Mouse (Mus musculus) gastrocnemius, postnatal 14 days (tissue): ENCODE measurements around the gene Trabd. TPM values are rescaled to one million over a fixed set of nuclear protein-coding genes. Genes with fewer than 3 reads are reported as not detected.
A peak's percentile ranks its signal among the peaks of the same experiment; 100 is the strongest.

Experiments used
- DNase-seq: peaks from one replicate; pipeline ENCODE4 v3.0.0; 2021; ENCODE audit warnings: mixed read lengths
- intact Hi-C: fragments of 180-260 bp; cut with DNase I; formaldehyde crosslinking; loops from one replicate; pipeline ENCODE4 v1.15.1; 2025; ENCODE audit warnings: low total_unique reads
- total RNA-seq, 2 experiments: library from RNA; stranded (reverse); gene quantifications; 2 replicates each; pipeline ENCODE4 v1.2.3; 2021

Trabd gene
- total RNA-seq, 2 experiments from 2014 or later = 20.4 to 23.6 TPM

- peak; percentile 94 for DNase-seq
- intact Hi-C loops = no loop called here
Observed at GRCm38 (mm10) chr15:89122649-89123366, 47.9 kb downstream of the Trabd start, which contains the start of gene Tubgcp6. Gene Tubgcp6 (minus strand): TSS chr15:89123112.

DNA sequence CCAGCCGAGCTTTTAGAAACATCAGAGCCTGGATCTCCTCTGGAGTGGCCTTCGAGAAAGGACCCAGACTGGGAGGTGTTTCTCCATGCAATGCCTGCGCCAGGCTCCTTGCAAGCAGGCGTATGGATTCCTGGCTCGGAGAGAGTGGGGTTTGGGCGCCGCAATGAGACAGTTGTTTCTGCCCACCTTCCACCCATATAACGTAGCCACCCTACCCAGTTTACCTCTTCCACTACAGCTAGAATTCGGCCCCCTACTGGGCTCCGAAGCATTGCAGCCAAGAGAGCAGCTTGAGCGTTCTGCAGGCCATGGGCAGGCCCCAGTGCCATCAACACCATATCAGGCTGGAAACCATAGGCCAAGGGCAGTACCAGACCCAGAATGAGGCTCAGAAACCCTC lies 48.7 kb downstream of the Trabd start:
- DNase-seq = no peak
- intact Hi-C loops = no loop called here

DNA sequence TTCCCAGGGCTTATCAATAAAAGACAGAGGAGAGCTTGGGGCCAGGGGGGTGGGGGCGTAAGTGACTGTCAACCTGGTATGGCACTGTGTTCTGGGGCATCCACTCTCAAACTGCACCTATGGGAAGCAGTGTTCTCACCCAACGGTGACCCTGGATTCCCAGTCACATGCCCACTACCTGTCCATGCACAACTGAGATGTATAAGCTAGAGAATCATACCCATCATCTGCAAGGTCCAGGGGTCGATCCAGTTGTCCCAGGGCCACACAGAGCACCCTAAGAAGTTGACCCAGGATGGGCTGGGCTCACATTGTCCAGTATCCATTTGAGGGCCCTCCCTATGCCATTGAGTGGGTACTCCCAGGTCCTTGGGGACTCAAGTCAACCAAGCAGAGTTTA lies 49.4 kb downstream of the Trabd start:
- intact Hi-C loops = no loop called here

DNA sequence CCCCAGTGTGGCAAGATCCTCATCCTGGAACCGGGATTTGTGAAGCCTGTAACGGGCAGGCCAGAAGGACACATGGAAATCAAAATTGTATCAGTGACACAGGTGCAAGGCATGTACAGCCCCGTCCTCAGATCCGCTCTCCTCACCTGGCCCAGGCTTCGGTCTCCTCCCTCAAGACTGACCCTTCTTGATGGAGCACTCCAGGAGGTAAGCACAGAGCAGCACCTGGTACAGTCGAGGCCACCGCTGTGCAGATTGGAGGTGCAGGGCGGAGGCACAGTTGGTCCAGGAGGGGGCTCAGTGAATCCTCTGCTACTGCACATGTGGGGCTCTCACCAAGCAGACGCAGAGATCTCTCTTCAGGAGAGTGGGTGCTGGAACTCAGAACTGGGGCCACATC lies 50.4 kb downstream of the Trabd start:
- no peak for DNase-seq
- intact Hi-C loops = no loop called here

More for the DNA sequence above, 49.4 kb downstream of the Trabd start:
- no peak for DNase-seq

GRCm38 (mm10) chr15:89126622-89127021 lies 51.7 kb downstream of the Trabd start:
- intact Hi-C loops = no loop called here
- DNase-seq = no peak

- intact Hi-C loops = no loop called here
Observed at GRCm38 (mm10) chr15:89127364-89127940, 52.5 kb downstream of the Trabd start.

DNA sequence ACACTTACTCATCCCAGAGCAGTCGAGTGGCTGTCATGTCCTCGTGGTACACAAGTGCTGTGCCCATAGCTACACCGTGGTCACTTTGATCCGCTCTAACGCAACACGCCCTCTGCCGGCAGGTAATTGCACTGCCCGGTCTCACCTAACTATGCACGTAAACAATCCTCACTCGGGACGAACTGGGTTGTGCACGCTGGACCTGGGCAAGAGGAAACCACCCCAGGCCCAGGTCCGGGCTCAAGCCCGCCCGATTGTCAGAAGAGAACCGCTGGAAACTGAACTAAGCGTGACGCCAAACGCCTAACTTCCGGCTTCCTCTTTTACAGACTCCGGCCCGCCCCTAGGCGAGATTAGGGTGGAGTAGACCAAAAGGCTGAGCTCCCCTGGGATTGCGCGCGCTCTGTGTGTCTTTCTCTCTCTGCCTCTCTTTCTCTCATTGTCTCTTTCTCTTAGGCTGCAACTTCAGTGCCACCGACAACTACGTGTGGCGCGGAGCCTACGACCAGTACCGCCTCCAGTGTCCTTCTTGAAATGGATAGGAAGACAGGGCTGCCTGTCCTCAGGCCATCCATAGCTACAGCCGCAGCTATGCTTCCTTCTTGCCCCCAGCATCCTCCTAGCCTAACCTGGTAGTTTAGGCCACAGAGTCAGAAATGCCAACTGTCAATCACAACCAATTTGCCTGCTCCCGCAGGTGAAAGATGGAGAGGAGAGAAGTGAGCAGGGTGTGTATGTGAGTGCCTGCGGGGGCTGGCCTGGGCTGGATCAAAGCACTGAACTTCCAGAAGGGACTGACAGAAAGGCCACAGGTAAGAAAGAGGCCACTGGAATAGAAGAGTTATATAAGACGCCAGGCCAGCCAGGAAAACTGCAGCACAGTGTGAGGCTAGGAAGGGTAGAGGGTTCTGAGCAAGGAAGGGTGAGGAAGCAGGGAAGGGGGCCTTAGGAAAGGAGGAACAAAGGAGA lies 53.7 kb downstream of the Trabd start, which contains the start of gene Hdac10:
Gene Hdac10 (minus strand): TSS at position 319 of the 969 bp plus-strand sequence.
- intact Hi-C loops = no loop called here
- peak; percentile 86 for DNase-seq

More at GRCm38 (mm10) chr15:89127364-89127940, 52.5 kb downstream of the Trabd start:
- no peak for DNase-seq

DNA sequence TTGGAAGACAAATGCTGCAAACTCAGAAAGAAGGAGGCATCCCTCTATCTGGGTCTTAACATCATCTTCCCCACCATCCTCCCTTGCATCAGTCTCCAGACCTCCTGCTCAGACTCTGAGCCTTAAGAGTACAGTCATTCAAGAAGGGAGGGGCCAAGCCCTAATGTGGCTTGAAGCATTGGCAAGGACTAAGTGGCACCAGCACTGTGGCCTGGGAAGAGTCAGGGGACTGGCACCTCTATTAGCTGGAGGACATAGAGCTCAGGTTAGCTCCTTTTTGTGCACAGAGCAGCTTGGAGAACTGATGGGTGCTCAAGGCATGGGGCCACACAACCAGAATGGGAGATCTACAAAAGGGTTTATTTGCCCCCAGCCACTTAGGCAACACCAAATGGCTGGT lies 55.3 kb downstream of the Trabd start:
- DNase-seq = no peak
- intact Hi-C loops = loop anchor here (5.0 kb wide), 1 partner anchor 77 kb away; no protein-coding TSS in a partner anchor

GRCm38 (mm10) chr15:89131316-89131715 lies 56.4 kb downstream of the Trabd start:
- intact Hi-C loops = loop anchor here (5.0 kb wide), 1 partner anchor 76 kb away; no protein-coding TSS in a partner anchor
- DNase-seq = no peak

Other genes with a start within 250 kb of the Trabd start
- 10 to 100 TPM; 13.4 to 26.0 TPM for gene Pim3, start 212.9 kb upstream of the Trabd start, total RNA-seq
- gene Ttll8, start 120.7 kb upstream of the Trabd start, total RNA-seq = not detected
- gene Mlc1, start 96.1 kb upstream of the Trabd start, total RNA-seq = under 1 TPM; 0.10 to 0.11 TPM
- gene Mov10l1, start 92.2 kb upstream of the Trabd start, total RNA-seq = not detected
- gene Panx2, start 15.4 kb upstream of the Trabd start, total RNA-seq = under 1 TPM in 1 of 2 experiments, not detected in 1; 0.27 TPM
- gene Selenoo, start 14.0 kb downstream of the Trabd start, total RNA-seq = 10 to 100 TPM in 1 of 2 experiments, 1 to 10 TPM in 1; 9.8 to 10.1 TPM
- gene Tubgcp6, start 48.0 kb downstream of the Trabd start, total RNA-seq = 1 to 10 TPM; 7.2 to 7.3 TPM
- gene Hdac10, start 53.6 kb downstream of the Trabd start, total RNA-seq = 1 to 10 TPM; 5.6 to 6.2 TPM
- 100 to 1,000 TPM in 1 of 2 experiments, 10 to 100 TPM in 1; 91.5 to 104 TPM for gene Mapk12, start 65.6 kb downstream of the Trabd start, total RNA-seq
- 1 to 10 TPM; 1.7 TPM for gene Mapk11, start 74.5 kb downstream of the Trabd start, total RNA-seq
- gene Plxnb2, start 105.7 kb downstream of the Trabd start, total RNA-seq = 10 to 100 TPM; 20.9 to 23.8 TPM
- gene Dennd6b, start 121.4 kb downstream of the Trabd start, total RNA-seq = 1 to 10 TPM; 4.1 to 5.4 TPM
- 10 to 100 TPM; 56.2 to 57.3 TPM for gene Ppp6r2, start 136.4 kb downstream of the Trabd start, total RNA-seq
- gene Sbf1, start 240.2 kb downstream of the Trabd start, total RNA-seq = 10 to 100 TPM; 51.2 to 51.5 TPM
- not detected for gene Adm2, start 247.6 kb downstream of the Trabd start, total RNA-seq